Mouse (Mus musculus) kidney, embryonic 16.5 days (tissue): ENCODE results near the gene Olfr132. TPM values are rescaled to one million over a fixed set of nuclear protein-coding genes. Genes with fewer than 3 reads are reported as not detected.
"Not testable (repeated sequence)": the region's sequence is repeated elsewhere in the genome, so short reads cannot be mapped to it uniquely, and the experiment has no call there.

Experiments used
- ATAC-seq: fragments of 200-750 bp; cut with Nextera tagmentation; 2 replicates; pipeline ENCODE4 v1.8.0; 2017; ENCODE audit warnings: moderate TSS enrichment; ENCODE audit not compliant: low FRiP score, low TSS enrichment
- H3K27ac ChIP-seq: fragments of 300-500 bp; sonication (generic); 2 replicates; pipeline ENCODE4 v1.5.1; 2014; ENCODE audit warnings: low read length
- H3K27me3 ChIP-seq: fragments of 300-500 bp; sonication (generic); 2 replicates; pipeline ENCODE4 v1.6.1; 2014; ENCODE audit warnings: low read length, control low read depth, mixed read lengths; ENCODE audit not compliant: insufficient read depth
- H3K36me3 ChIP-seq: fragments of 300-500 bp; sonication (generic); 2 replicates; pipeline ENCODE4 v1.6.1; 2014; ENCODE audit warnings: low read length, control low read depth, mixed read lengths; ENCODE audit not compliant: insufficient read depth
- H3K4me1 ChIP-seq: fragments of 300-500 bp; sonication (generic); 2 replicates; pipeline ENCODE4 v1.6.1; 2014; ENCODE audit warnings: low read length, control low read depth, mixed read lengths; ENCODE audit not compliant: insufficient read depth
- H3K4me2 ChIP-seq: fragments of 300-500 bp; sonication (generic); replicated peaks from 2 replicates; pipeline ENCODE4 v1.6.1; 2014; ENCODE audit warnings: low read depth, low read length
- H3K4me3 ChIP-seq: fragments of 300-500 bp; sonication (generic); 2 replicates; pipeline ENCODE4 v1.5.1; 2014; ENCODE audit warnings: mild to moderate bottlenecking, low read length
- H3K9ac ChIP-seq: fragments of 300-500 bp; sonication (generic); replicated peaks from 2 replicates; pipeline ENCODE4 v1.6.1; 2014; ENCODE audit warnings: low read length
- H3K9me3 ChIP-seq: fragments of 300-500 bp; sonication (generic); 2 replicates; pipeline ENCODE4 v1.6.1; 2016; ENCODE audit warnings: low read length, control low read depth
- WGBS: fragments of 180-500 bp; shearing (Covaris S2); extraction: QIAGEN DNeasy Blood & Tissue Kit; methylation state at CpG from one replicate; pipeline ENCODE4 v1.1.7; 2014; 5-methylcytosine and 5-hydroxymethylcytosine counted together
- polyA plus RNA-seq: library from polyadenylated mRNA; unstranded; fragments of >200 nt; fragmentation: Nextera tagmentation; extraction: Ambion mirVana; gene quantifications from 2 replicates; pipeline ENCODE4 v1.2.1, GENCODE M21; 2015

Gene Olfr132
- not detected in 2 replicates for polyA plus RNA-seq

GRCm38 (mm10) chr17:38134426-38134825 is at the start of gene Olfr132:
Gene Olfr132, minus strand, starts transcription at chr17:38134526.
- Histone ChIP-seq H3K27me3 (no peaks in the 10 kb centered on the region), H3K36me3 (no peaks in the 10 kb centered on the region), H3K4me1 (no peaks in the 10 kb centered on the region), H3K9ac (no peak within 1 kb of the TSS), H3K27ac (no peak within 1 kb of the TSS), H3K4me3 (no peak within 1 kb of the TSS), H3K4me2 (no peak within 1 kb of the TSS), H3K9me3 (no peaks in the 10 kb centered on the region)
- 54% methylated on average over 1 of the region's 1 CpGs for WGBS
- ATAC-seq, result no peak

GRCm38 (mm10) chr17:38171088-38171487 is 36.8 kb upstream of the Olfr132 start, which contains the start of gene Olfr134:
Gene Olfr134, plus strand, starts transcription at chr17:38171388.
- Histone ChIP-seq H3K27ac (no peak within 1 kb of the TSS), H3K4me2 (no peak within 1 kb of the TSS), H3K27me3 (no peaks in the 10 kb centered on the region), H3K4me1 (no peaks in the 10 kb centered on the region), H3K9me3 (0 out of 2 replicates have a peak, but pooled peaks cover 2% of the 10 kb centered on the region), H3K36me3 (no peaks in the 10 kb centered on the region), H3K4me3 (no peak within 1 kb of the TSS), H3K9ac (no peak within 1 kb of the TSS)
- no peak for ATAC-seq
- 74% methylated on average over 3 of the region's 3 CpGs for WGBS

GRCm38 (mm10) chr17:38144981-38145380 is 10.7 kb upstream of the Olfr132 start, which contains the start of gene Olfr133:
Gene Olfr133, plus strand, starts transcription at chr17:38145281.
- H3K4me2 ChIP-seq, result no peak within 1 kb of the TSS
- H3K4me3 ChIP-seq, result no peak within 1 kb of the TSS
- H3K27me3 ChIP-seq, result no peaks in the 10 kb centered on the region
- no peak within 1 kb of the TSS for H3K9ac ChIP-seq
- H3K27ac ChIP-seq, result no peak within 1 kb of the TSS
- WGBS, result 70% methylated on average over 2 of the region's 2 CpGs
- H3K4me1 ChIP-seq, result no peaks in the 10 kb centered on the region
- H3K9me3 ChIP-seq, result 0 out of 2 replicates have a peak, but pooled peaks cover 4% of the 10 kb centered on the region
- no peaks in the 10 kb centered on the region for H3K36me3 ChIP-seq
- ATAC-seq, result no peak

GRCm38 (mm10) chr17:38125371-38125770 is 9.0 kb downstream of the Olfr132 start:
- H3K4me1 ChIP-seq, result not testable (repeated sequence)
- 77% methylated on average over 3 of the region's 3 CpGs for WGBS

GRCm38 (mm10) chr17:38124199-38124598 is 10.1 kb downstream of the Olfr132 start:
- not testable (repeated sequence) for H3K9ac ChIP-seq, H3K9me3 ChIP-seq, H3K4me3 ChIP-seq, H3K36me3 ChIP-seq, H3K27me3 ChIP-seq, H3K27ac ChIP-seq, ATAC-seq, H3K4me1 ChIP-seq, H3K4me2 ChIP-seq
- 78% methylated on average over 1 of the region's 1 CpGs for WGBS

More at GRCm38 (mm10) chr17:38125371-38125770, 9.0 kb downstream of the Olfr132 start:
- H3K27me3 ChIP-seq, H3K4me3 ChIP-seq, H3K9ac ChIP-seq, ATAC-seq, H3K36me3 ChIP-seq, H3K27ac ChIP-seq, H3K9me3 ChIP-seq, H3K4me2 ChIP-seq: not testable (repeated sequence)

- no peak within 1 kb of the TSS for H3K4me3 ChIP-seq
- H3K9me3 ChIP-seq, result no peaks in the 10 kb centered on the region
- no peak within 1 kb of the TSS for H3K4me2 ChIP-seq
- no peak within 1 kb of the TSS for H3K27ac ChIP-seq
- no peaks in the 10 kb centered on the region for H3K36me3 ChIP-seq
- no peaks in the 10 kb centered on the region for H3K4me1 ChIP-seq
- no peaks in the 10 kb centered on the region for H3K27me3 ChIP-seq
- ATAC-seq, result no peak
- H3K9ac ChIP-seq, result no peak within 1 kb of the TSS
Observed at GRCm38 (mm10) chr17:38088593-38088992, 45.7 kb downstream of the Olfr132 start, which contains the start of gene Olfr131. Gene Olfr131, minus strand, starts transcription at chr17:38088693.

GRCm38 (mm10) chr17:38082364-38082763 is 52.0 kb downstream of the Olfr132 start:
- Histone ChIP-seq H3K4me1 (no peaks in the 10 kb centered on the region), H3K9me3 (0 out of 2 replicates have a peak, but pooled peaks cover 6% of the 10 kb centered on the region), H3K4me3 (no peak overlapping the region), H3K4me2 (no peak overlapping the region), H3K36me3 (no peaks in the 10 kb centered on the region), H3K9ac (no peak overlapping the region), H3K27ac (no peak overlapping the region), H3K27me3 (no peaks in the 10 kb centered on the region)
- WGBS, result 84% methylated on average over 4 of the region's 4 CpGs
- ATAC-seq, result no peak

Other genes with a start within 250 kb of the Olfr132 start
- gene Olfr127, start 234.1 kb downstream of the Olfr132 start, polyA plus RNA-seq, result not detected in 2 replicates
- gene Olfr128, start 214.0 kb downstream of the Olfr132 start, polyA plus RNA-seq, result not detected in 2 replicates
- not detected in 2 replicates for gene Olfr761, start 181.4 kb downstream of the Olfr132 start, polyA plus RNA-seq
- gene Olfr129, start 74.4 kb downstream of the Olfr132 start, polyA plus RNA-seq, result not detected in 2 replicates
- gene Olfr130, start 70.6 kb downstream of the Olfr132 start, polyA plus RNA-seq, result not detected in 2 replicates
- gene Olfr131, start 45.8 kb downstream of the Olfr132 start, polyA plus RNA-seq, result not detected in 2 replicates
- gene Olfr133, start 10.8 kb upstream of the Olfr132 start, polyA plus RNA-seq, result not detected in 2 replicates
- not detected in 2 replicates for gene Olfr134, start 36.9 kb upstream of the Olfr132 start, polyA plus RNA-seq
- not detected in 2 replicates for gene Olfr135, start 69.8 kb upstream of the Olfr132 start, polyA plus RNA-seq
- gene Olfr138, start 126.5 kb upstream of the Olfr132 start, polyA plus RNA-seq, result not detected in 2 replicates
- gene Olfr137, start 173.0 kb upstream of the Olfr132 start, polyA plus RNA-seq, result not detected in 2 replicates
- gene Olfr136, start 195.3 kb upstream of the Olfr132 start, polyA plus RNA-seq, result not detected in 2 replicates